12 mouse cellular contexts compared by ENCODE assay signal in the genomic region with DNA sequence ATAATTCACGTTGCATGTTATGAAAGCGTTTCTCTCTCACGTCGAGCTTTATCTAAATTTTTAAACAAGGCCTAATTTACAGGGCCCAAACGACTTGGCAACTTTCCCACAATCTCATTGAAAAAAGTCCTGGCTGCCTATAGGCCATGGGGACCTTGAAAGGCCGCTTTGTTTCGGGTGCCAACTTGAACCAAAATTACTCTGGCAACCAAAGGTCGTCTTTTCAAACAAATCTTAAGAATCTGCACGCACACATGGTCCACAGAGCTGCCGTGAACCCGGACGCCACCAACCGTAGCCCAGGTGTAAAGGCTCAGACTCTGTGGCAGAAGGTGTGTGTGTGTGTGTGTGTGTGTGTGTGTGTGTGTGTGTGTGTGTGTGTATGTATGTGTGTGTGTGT.
A peak's percentile ranks its signal among the peaks of the same experiment; 100 is the strongest.
DNase-seq lines count a peak whose midpoint lies in the region; ATAC-seq and TF ChIP-seq lines count a peak whose summit lies in the region.
"Had no signal": no experiment of that assay in that cellular context is flagged by ENCODE, and none has a peak within 500 bp of the region (broad histone marks: within the 10 kb centered on the region; RNA-seq: fewer than 3 reads in every experiment).

No protein-coding gene starts in this region.

- H3K9ac ChIP-seq in kidney, embryonic 15.5 days, result no peak overlapping the region
- H3K9ac ChIP-seq in embryonic facial prominence, embryonic 13.5 days, result no peak overlapping the region
- H3K9ac ChIP-seq in limb, embryonic 13.5 days, result no peak overlapping the region
- no peak overlapping the region for H3K9ac ChIP-seq in heart, embryonic 12.5 days
- H3K9ac ChIP-seq: liver, embryonic 15.5 days had no signal

- no peak for TF ChIP-seq POLR2A in thymus, adult 2 months (IDR thresholded peaks at IDR 0.05; ENCODE audit: control insufficient read depth, extremely low read depth, insufficient read depth, low read length, poor library complexity)

- H3K4me2 ChIP-seq in kidney, embryonic 15.5 days, result no peak overlapping the region
- no peak overlapping the region for H3K4me2 ChIP-seq in embryonic facial prominence, embryonic 13.5 days
- H3K4me2 ChIP-seq in limb, embryonic 13.5 days (replicated peaks), result no peak overlapping the region
- no peak overlapping the region for H3K4me2 ChIP-seq in heart, embryonic 12.5 days
- H3K4me2 ChIP-seq: liver, embryonic 15.5 days had no signal

- no peak for DNase-seq in kidney, postnatal 25 days
- peak; percentile 75 for DNase-seq in Muller cell, postnatal 12 days (ENCODE audit: inconsistent ontology term)
- DNase-seq in thymus, adult 2 months, result no peak
- no peak for DNase-seq in urinary bladder, postnatal 36 days (ENCODE audit: low spot score in 2 of 2)
- DNase-seq: cerebellum, postnatal 36 days; gastrocnemius, adult 2 months had no signal

- H3K36me3 ChIP-seq in kidney, embryonic 15.5 days, result no peaks in the 10 kb centered on the region
- H3K36me3 ChIP-seq in embryonic facial prominence, embryonic 13.5 days, result no peaks in the 10 kb centered on the region
- no peaks in the 10 kb centered on the region for H3K36me3 ChIP-seq in limb, embryonic 13.5 days
- no peaks in the 10 kb centered on the region for H3K36me3 ChIP-seq in thymus, adult 2 months (ENCODE audit: control insufficient read depth, insufficient read depth, low read length)
- H3K36me3 ChIP-seq in heart, embryonic 12.5 days, result no peaks in the 10 kb centered on the region
- H3K36me3 ChIP-seq: liver, embryonic 15.5 days had no signal

- TF ChIP-seq CTCF in thymus, adult 2 months (IDR thresholded peaks at IDR 0.05; ENCODE audit: borderline replicate concordance, control insufficient read depth, extremely low read depth, insufficient read depth, low read length, poor library complexity), result no peak

- H3K27ac ChIP-seq in kidney, embryonic 15.5 days, result peak overlapping the region; percentile 45; the same call in 1 of the 2 replicates
- H3K27ac ChIP-seq in embryonic facial prominence, embryonic 13.5 days, result peak overlapping the region; percentile 56; the same call in 1 of the 2 replicates
- peak overlapping the region; percentile 75 for H3K27ac ChIP-seq in limb, embryonic 13.5 days
- H3K27ac ChIP-seq in thymus, adult 2 months (ENCODE audit: control insufficient read depth, insufficient read depth, low read length), result no peak overlapping the region
- H3K27ac ChIP-seq in heart, embryonic 12.5 days (ENCODE audit: poor library complexity, severe bottlenecking), result no peak overlapping the region
- H3K27ac ChIP-seq: gastrocnemius, adult 2 months; liver, embryonic 15.5 days had no signal

- H3K4me1 ChIP-seq in kidney, embryonic 15.5 days, result peaks cover 31% of the 10 kb centered on the region
- peaks cover 28% of the 10 kb centered on the region for H3K4me1 ChIP-seq in embryonic facial prominence, embryonic 13.5 days
- peaks cover 49% of the 10 kb centered on the region for H3K4me1 ChIP-seq in limb, embryonic 13.5 days
- no peaks in the 10 kb centered on the region for H3K4me1 ChIP-seq in thymus, adult 2 months (replicated peaks; ENCODE audit: control insufficient read depth, insufficient read depth, low read length)
- peaks cover 11% of the 10 kb centered on the region; the same call in 1 of the 2 replicates for H3K4me1 ChIP-seq in heart, embryonic 12.5 days (replicated peaks)
- H3K4me1 ChIP-seq: liver, embryonic 15.5 days had no signal

- no peak for ATAC-seq in kidney, embryonic 15.5 days (replicated peaks; ENCODE audit: low FRiP score)
- ATAC-seq in embryonic facial prominence, embryonic 13.5 days (ENCODE audit: insufficient number of reproducible peaks, insufficient read depth, low FRiP score, low TSS enrichment, low read depth), result no peak
- peak; percentile 54 for ATAC-seq in limb, embryonic 13.5 days (ENCODE audit: low FRiP score, low read depth)
- no peak for ATAC-seq in heart, embryonic 12.5 days (ENCODE audit: insufficient number of reproducible peaks, low FRiP score)
- ATAC-seq: CD4-positive, CD25-positive, alpha-beta regulatory T cell, adult 4 months had no signal

- H3K27me3 ChIP-seq in kidney, embryonic 15.5 days, result no peaks in the 10 kb centered on the region
- H3K27me3 ChIP-seq in embryonic facial prominence, embryonic 13.5 days, result no peaks in the 10 kb centered on the region
- no peaks in the 10 kb centered on the region for H3K27me3 ChIP-seq in limb, embryonic 13.5 days
- H3K27me3 ChIP-seq in thymus, adult 2 months (ENCODE audit: control insufficient read depth, insufficient read depth, low read length), result no peaks in the 10 kb centered on the region
- H3K27me3 ChIP-seq in heart, embryonic 12.5 days (replicated peaks), result peaks cover 22% of the 10 kb centered on the region
- H3K27me3 ChIP-seq: liver, embryonic 15.5 days had no signal

- WGBS in kidney, embryonic 15.5 days, result 51% methylated on average over 13 of the region's 13 CpGs
- 55% methylated on average over 13 of the region's 13 CpGs for WGBS in embryonic facial prominence, embryonic 13.5 days
- WGBS in limb, embryonic 13.5 days, result 44% methylated on average over 13 of the region's 13 CpGs
- WGBS in thymus, adult 2 months, result 93% methylated on average over 13 of the region's 13 CpGs
- 71% methylated on average over 13 of the region's 13 CpGs for WGBS in heart, embryonic 12.5 days

- no peaks in the 10 kb centered on the region for H3K9me3 ChIP-seq in kidney, embryonic 15.5 days (replicated peaks)
- no peaks in the 10 kb centered on the region for H3K9me3 ChIP-seq in embryonic facial prominence, embryonic 13.5 days
- no peaks in the 10 kb centered on the region for H3K9me3 ChIP-seq in limb, embryonic 13.5 days
- no peaks in the 10 kb centered on the region for H3K9me3 ChIP-seq in heart, embryonic 12.5 days (replicated peaks)
- H3K9me3 ChIP-seq: liver, embryonic 15.5 days had no signal

- H3K4me3 ChIP-seq in kidney, embryonic 15.5 days (replicated peaks), result no peak overlapping the region
- H3K4me3 ChIP-seq in embryonic facial prominence, embryonic 13.5 days, result no peak overlapping the region
- no peak overlapping the region for H3K4me3 ChIP-seq in limb, embryonic 13.5 days
- H3K4me3 ChIP-seq in thymus, adult 2 months (ENCODE audit: control insufficient read depth, insufficient read depth, low read length), result no peak overlapping the region
- no peak overlapping the region for H3K4me3 ChIP-seq in heart, embryonic 12.5 days
- H3K4me3 ChIP-seq: gastrocnemius, adult 2 months; liver, embryonic 15.5 days had no signal

Comparison
In these comparisons a context has a peak if more than half of its experiments do, and no peak if none do; other contexts are left out.
1. H3K27ac ChIP-seq: peak in kidney, embryonic 15.5 days (single experiment), embryonic facial prominence, embryonic 13.5 days (single experiment) and limb, embryonic 13.5 days (single experiment); none in thymus, adult 2 months (single experiment) and heart, embryonic 12.5 days (single experiment).